Mouse (Mus musculus): Measurements from ENCODE around the gene Polk. TPM values are rescaled to one million over a fixed set of nuclear protein-coding genes. Genes with fewer than 3 reads are reported as not detected.

Polk gene
- polyA plus RNA-seq, 1 experiment from 2014 or later, result 9.1 TPM

- no peak overlapping the region for H3K9ac ChIP-seq (replicated peaks; ENCODE audit: low read length)
- H3K27ac ChIP-seq (replicated peaks; ENCODE audit: low read depth, low read length), result no peak overlapping the region
- ATAC-seq (replicated peaks; ENCODE audit: insufficient number of reproducible peaks, low FRiP score, low TSS enrichment, low read depth) (no peak), DNase-seq (ENCODE audit: low spot score) (no peak)
- H3K4me3 ChIP-seq (ENCODE audit: low read depth, low read length), result no peak overlapping the region
- H3K27me3 ChIP-seq (ENCODE audit: control insufficient read depth, insufficient read depth, low read length), result no peaks in the 10 kb centered on the region
- no peaks in the 10 kb centered on the region for H3K36me3 ChIP-seq (replicated peaks; ENCODE audit: control insufficient read depth, insufficient read depth, low read depth, low read length)
- H3K9me3 ChIP-seq (replicated peaks; ENCODE audit: control insufficient read depth, low read length), result no peaks in the 10 kb centered on the region
- WGBS, result 75% methylated on average over 3 of the region's 3 CpGs
- H3K4me2 ChIP-seq (ENCODE audit: low read depth, low read length), result no peak overlapping the region
- H3K4me1 ChIP-seq (ENCODE audit: control insufficient read depth, insufficient read depth, low read length), result no peaks in the 10 kb centered on the region
These were observed 4.3 kb downstream of the Polk start for GRCm38 (mm10) chr13:96538103-96538502.

DNA sequence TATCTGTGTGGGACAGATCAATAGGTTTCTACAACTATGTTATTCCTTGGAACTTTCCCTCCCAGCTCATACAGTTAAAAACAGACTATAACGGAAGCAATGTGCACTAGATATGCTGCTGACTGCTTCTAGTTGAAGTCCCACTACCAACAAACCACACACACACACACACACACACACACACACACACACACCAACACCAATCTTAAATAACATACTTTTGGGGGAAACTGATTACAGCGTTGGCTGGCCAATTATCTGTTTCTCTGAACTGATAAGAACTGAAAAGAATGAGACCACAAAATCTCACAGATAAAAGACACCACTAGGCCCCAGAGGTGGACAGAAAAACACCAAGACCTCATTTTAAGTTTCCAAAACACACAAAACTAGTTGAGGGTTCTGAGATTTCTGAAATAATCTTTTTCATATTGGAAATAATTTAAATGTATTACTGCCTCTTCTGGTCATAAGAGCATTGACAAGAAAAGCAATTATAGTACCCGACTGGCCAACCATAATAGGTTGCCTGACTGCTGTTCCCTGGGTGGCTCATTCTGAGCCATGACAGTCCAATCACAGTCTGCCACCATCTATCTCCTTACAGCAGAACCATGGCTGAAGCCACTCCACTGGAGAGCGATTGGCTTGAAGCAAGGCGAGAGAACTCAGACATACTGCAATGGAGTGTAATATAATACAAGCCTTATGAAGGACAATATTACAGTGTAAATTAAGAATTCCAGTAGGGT is 5.4 kb downstream of the Polk start:
- H3K36me3 ChIP-seq (replicated peaks; ENCODE audit: control insufficient read depth, insufficient read depth, low read depth, low read length), result no peaks in the 10 kb centered on the region
- no peak overlapping the region for H3K4me3 ChIP-seq (ENCODE audit: low read depth, low read length)
- H3K9me3 ChIP-seq (replicated peaks; ENCODE audit: control insufficient read depth, low read length), result no peaks in the 10 kb centered on the region
- H3K4me2 ChIP-seq (ENCODE audit: low read depth, low read length), result no peak overlapping the region
- no peaks in the 10 kb centered on the region for H3K27me3 ChIP-seq (ENCODE audit: control insufficient read depth, insufficient read depth, low read length)
- H3K27ac ChIP-seq (replicated peaks; ENCODE audit: low read depth, low read length), result no peak overlapping the region
- DNase-seq (ENCODE audit: low spot score), result no peak
- 83% methylated on average over 5 of the region's 5 CpGs for WGBS
- no peak for ATAC-seq (replicated peaks; ENCODE audit: insufficient number of reproducible peaks, low FRiP score, low TSS enrichment, low read depth)
- H3K9ac ChIP-seq (replicated peaks; ENCODE audit: low read length), result no peak overlapping the region
- no peaks in the 10 kb centered on the region for H3K4me1 ChIP-seq (ENCODE audit: control insufficient read depth, insufficient read depth, low read length)

GRCm38 (mm10) chr13:96533742-96534141 is 8.6 kb downstream of the Polk start:
- WGBS, result 34% methylated on average over 2 of the region's 2 CpGs
- DNase-seq (ENCODE audit: low spot score) (no peak), ATAC-seq (replicated peaks; ENCODE audit: insufficient number of reproducible peaks, low FRiP score, low TSS enrichment, low read depth) (no peak)
- Histone ChIP-seq H3K9me3 (replicated peaks; ENCODE audit: control insufficient read depth, low read length) (no peaks in the 10 kb centered on the region), H3K27ac (replicated peaks; ENCODE audit: low read depth, low read length) (no peak overlapping the region), H3K4me1 (ENCODE audit: control insufficient read depth, insufficient read depth, low read length) (no peaks in the 10 kb centered on the region), H3K27me3 (ENCODE audit: control insufficient read depth, insufficient read depth, low read length) (no peaks in the 10 kb centered on the region), H3K4me3 (ENCODE audit: low read depth, low read length) (no peak overlapping the region), H3K9ac (replicated peaks; ENCODE audit: low read length) (no peak overlapping the region), H3K36me3 (replicated peaks; ENCODE audit: control insufficient read depth, insufficient read depth, low read depth, low read length) (no peaks in the 10 kb centered on the region), H3K4me2 (ENCODE audit: low read depth, low read length) (no peak overlapping the region)

DNA sequence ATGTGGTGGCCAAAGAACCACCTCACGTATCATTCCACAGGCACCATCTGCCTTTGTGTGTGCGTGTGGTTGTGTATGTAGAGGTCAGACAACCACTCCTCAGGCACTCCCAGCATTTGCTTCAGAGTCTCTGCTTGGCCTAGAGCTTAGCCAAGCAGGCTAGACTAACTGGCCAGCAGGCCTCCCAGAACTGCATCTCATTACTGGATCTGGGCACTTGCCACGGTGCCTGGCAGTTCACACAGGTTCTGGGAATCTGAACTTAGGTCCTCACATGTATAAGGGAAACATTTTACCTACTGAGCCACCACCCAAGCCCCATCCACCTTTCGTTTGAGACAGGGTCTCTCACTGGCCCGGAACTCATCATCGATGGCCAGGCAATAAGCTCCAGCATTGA is 10.2 kb downstream of the Polk start:
- Histone ChIP-seq H3K4me2 (ENCODE audit: low read depth, low read length) (no peak overlapping the region), H3K4me1 (ENCODE audit: control insufficient read depth, insufficient read depth, low read length) (no peaks in the 10 kb centered on the region), H3K36me3 (replicated peaks; ENCODE audit: control insufficient read depth, insufficient read depth, low read depth, low read length) (no peaks in the 10 kb centered on the region), H3K9ac (replicated peaks; ENCODE audit: low read length) (no peak overlapping the region), H3K9me3 (replicated peaks; ENCODE audit: control insufficient read depth, low read length) (no peaks in the 10 kb centered on the region), H3K27ac (replicated peaks; ENCODE audit: low read depth, low read length) (no peak overlapping the region), H3K27me3 (ENCODE audit: control insufficient read depth, insufficient read depth, low read length) (no peaks in the 10 kb centered on the region), H3K4me3 (ENCODE audit: low read depth, low read length) (no peak overlapping the region)
- WGBS, result 87% methylated on average over 6 of the region's 6 CpGs
- ATAC-seq (replicated peaks; ENCODE audit: insufficient number of reproducible peaks, low FRiP score, low TSS enrichment, low read depth) (no peak), DNase-seq (ENCODE audit: low spot score) (no peak)

DNA sequence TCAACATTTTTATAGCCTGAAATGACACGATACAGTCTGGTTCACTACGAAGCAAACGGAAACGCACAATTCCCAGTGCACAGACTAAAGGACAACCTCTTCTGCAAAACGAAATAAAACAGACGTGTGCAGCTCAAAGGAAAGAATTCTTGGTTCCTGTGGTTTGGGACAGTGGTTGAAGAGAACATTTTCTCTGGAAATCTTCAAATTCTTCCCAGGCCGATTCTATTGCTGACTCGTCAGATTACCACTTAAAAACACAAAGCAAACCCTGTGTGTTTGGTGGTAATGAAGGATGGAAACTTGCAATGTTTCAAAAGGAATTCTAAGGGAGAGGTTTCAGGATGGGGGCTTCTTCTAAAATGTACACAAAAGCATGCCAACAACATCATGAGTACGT is 12.3 kb downstream of the Polk start:
- H3K36me3 ChIP-seq (replicated peaks; ENCODE audit: control insufficient read depth, insufficient read depth, low read depth, low read length), result no peaks in the 10 kb centered on the region
- H3K4me3 ChIP-seq (ENCODE audit: low read depth, low read length), result no peak overlapping the region
- DNase-seq (ENCODE audit: low spot score) (no peak), ATAC-seq (replicated peaks; ENCODE audit: insufficient number of reproducible peaks, low FRiP score, low TSS enrichment, low read depth) (no peak)
- no peaks in the 10 kb centered on the region for H3K9me3 ChIP-seq (replicated peaks; ENCODE audit: control insufficient read depth, low read length)
- H3K9ac ChIP-seq (replicated peaks; ENCODE audit: low read length), result no peak overlapping the region
- no peaks in the 10 kb centered on the region for H3K4me1 ChIP-seq (ENCODE audit: control insufficient read depth, insufficient read depth, low read length)
- 93% methylated on average over 9 of the region's 9 CpGs for WGBS
- no peaks in the 10 kb centered on the region for H3K27me3 ChIP-seq (ENCODE audit: control insufficient read depth, insufficient read depth, low read length)
- no peak overlapping the region for H3K27ac ChIP-seq (replicated peaks; ENCODE audit: low read depth, low read length)
- no peak overlapping the region for H3K4me2 ChIP-seq (ENCODE audit: low read depth, low read length)

GRCm38 (mm10) chr13:96529542-96529941 is 12.8 kb downstream of the Polk start:
- Histone ChIP-seq H3K36me3 (replicated peaks; ENCODE audit: control insufficient read depth, insufficient read depth, low read depth, low read length) (no peaks in the 10 kb centered on the region), H3K9ac (replicated peaks; ENCODE audit: low read length) (no peak overlapping the region), H3K9me3 (replicated peaks; ENCODE audit: control insufficient read depth, low read length) (no peaks in the 10 kb centered on the region), H3K27ac (replicated peaks; ENCODE audit: low read depth, low read length) (no peak overlapping the region), H3K4me3 (ENCODE audit: low read depth, low read length) (no peak overlapping the region), H3K27me3 (ENCODE audit: control insufficient read depth, insufficient read depth, low read length) (no peaks in the 10 kb centered on the region), H3K4me2 (ENCODE audit: low read depth, low read length) (no peak overlapping the region), H3K4me1 (ENCODE audit: control insufficient read depth, insufficient read depth, low read length) (no peaks in the 10 kb centered on the region)
- no peak for ATAC-seq (replicated peaks; ENCODE audit: insufficient number of reproducible peaks, low FRiP score, low TSS enrichment, low read depth)
- 89% methylated on average over 3 of the region's 3 CpGs for WGBS
- DNase-seq (ENCODE audit: low spot score), result no peak

GRCm38 (mm10) chr13:96528776-96529175 is 13.6 kb downstream of the Polk start:
- no peaks in the 10 kb centered on the region for H3K36me3 ChIP-seq (replicated peaks; ENCODE audit: control insufficient read depth, insufficient read depth, low read depth, low read length)
- no peaks in the 10 kb centered on the region for H3K9me3 ChIP-seq (replicated peaks; ENCODE audit: control insufficient read depth, low read length)
- H3K4me2 ChIP-seq (ENCODE audit: low read depth, low read length), result no peak overlapping the region
- no peaks in the 10 kb centered on the region for H3K4me1 ChIP-seq (ENCODE audit: control insufficient read depth, insufficient read depth, low read length)
- no peak overlapping the region for H3K27ac ChIP-seq (replicated peaks; ENCODE audit: low read depth, low read length)
- WGBS, result 72% methylated on average over 3 of the region's 3 CpGs
- DNase-seq (ENCODE audit: low spot score), result no peak
- H3K27me3 ChIP-seq (ENCODE audit: control insufficient read depth, insufficient read depth, low read length), result no peaks in the 10 kb centered on the region
- no peak overlapping the region for H3K9ac ChIP-seq (replicated peaks; ENCODE audit: low read length)
- ATAC-seq (replicated peaks; ENCODE audit: insufficient number of reproducible peaks, low FRiP score, low TSS enrichment, low read depth), result no peak
- no peak overlapping the region for H3K4me3 ChIP-seq (ENCODE audit: low read depth, low read length)

- Histone ChIP-seq H3K27ac (replicated peaks; ENCODE audit: low read depth, low read length) (no peak overlapping the region), H3K27me3 (ENCODE audit: control insufficient read depth, insufficient read depth, low read length) (no peaks in the 10 kb centered on the region), H3K36me3 (replicated peaks; ENCODE audit: control insufficient read depth, insufficient read depth, low read depth, low read length) (no peaks in the 10 kb centered on the region), H3K4me2 (ENCODE audit: low read depth, low read length) (no peak overlapping the region), H3K9me3 (replicated peaks; ENCODE audit: control insufficient read depth, low read length) (no peaks in the 10 kb centered on the region), H3K9ac (replicated peaks; ENCODE audit: low read length) (no peak overlapping the region), H3K4me1 (ENCODE audit: control insufficient read depth, insufficient read depth, low read length) (no peaks in the 10 kb centered on the region), H3K4me3 (ENCODE audit: low read depth, low read length) (no peak overlapping the region)
- DNase-seq (ENCODE audit: low spot score) (no peak), ATAC-seq (replicated peaks; ENCODE audit: insufficient number of reproducible peaks, low FRiP score, low TSS enrichment, low read depth) (no peak)
- WGBS, result 93% methylated on average over 11 of the region's 11 CpGs
These were observed 14.5 kb downstream of the Polk start for GRCm38 (mm10) chr13:96527856-96528255.

Data from embryonic facial prominence, embryonic 11.5 days (tissue).